Mouse (Mus musculus): ENCODE measurements around the gene Olfr43. TPM values are rescaled to one million over a fixed set of nuclear protein-coding genes. Genes with fewer than 3 reads are reported as not detected.

Olfr43 gene
- not detected in 2 replicates for total RNA-seq (2017)

DNA sequence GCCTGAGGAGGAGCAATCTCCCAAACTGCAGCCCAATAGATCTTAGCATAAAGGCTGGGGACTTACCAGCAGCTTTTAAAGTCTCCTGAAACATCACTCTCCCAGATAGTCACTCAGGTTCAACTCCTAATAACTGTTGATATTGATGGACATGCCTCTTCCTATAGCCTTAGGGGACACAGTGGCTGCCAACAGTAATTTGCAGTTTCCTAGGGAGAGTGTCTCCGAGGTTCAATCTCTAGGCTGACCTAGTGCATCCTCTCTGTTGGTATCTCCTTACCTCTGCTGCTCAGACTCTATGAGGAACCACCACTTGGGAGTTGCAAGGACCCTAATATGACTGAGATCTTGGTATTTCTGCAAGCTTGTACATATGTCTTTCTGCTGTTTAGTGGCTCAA is at the start of gene Olfr43:
Olfr43 (minus strand) TSS at position 101 of the 400 bp plus-strand sequence.
- no peak for ATAC-seq (ENCODE audit: extremely low read depth, insufficient number of reproducible peaks, low FRiP score, poor library complexity, severe bottlenecking)

GRCm38 (mm10) chr11:74259508-74259907 is 48.3 kb upstream of the Olfr43 start, which contains the start of gene Olfr406:
Gene Olfr406, plus strand, starts transcription at chr11:74259808.
- no peak for ATAC-seq (ENCODE audit: extremely low read depth, insufficient number of reproducible peaks, low FRiP score, poor library complexity, severe bottlenecking)

GRCm38 (mm10) chr11:74241201-74241600 is 30.0 kb upstream of the Olfr43 start:
- ATAC-seq (ENCODE audit: extremely low read depth, insufficient number of reproducible peaks, low FRiP score, poor library complexity, severe bottlenecking), result no peak

GRCm38 (mm10) chr11:74185949-74186348 is 25.2 kb downstream of the Olfr43 start, which contains the start of gene Olfr403:
Gene Olfr403, plus strand, starts transcription at chr11:74186249.
- ATAC-seq (ENCODE audit: extremely low read depth, insufficient number of reproducible peaks, low FRiP score, poor library complexity, severe bottlenecking), result no peak

GRCm38 (mm10) chr11:74183745-74184144 is 27.4 kb downstream of the Olfr43 start:
- no peak for ATAC-seq (ENCODE audit: extremely low read depth, insufficient number of reproducible peaks, low FRiP score, poor library complexity, severe bottlenecking)

DNA sequence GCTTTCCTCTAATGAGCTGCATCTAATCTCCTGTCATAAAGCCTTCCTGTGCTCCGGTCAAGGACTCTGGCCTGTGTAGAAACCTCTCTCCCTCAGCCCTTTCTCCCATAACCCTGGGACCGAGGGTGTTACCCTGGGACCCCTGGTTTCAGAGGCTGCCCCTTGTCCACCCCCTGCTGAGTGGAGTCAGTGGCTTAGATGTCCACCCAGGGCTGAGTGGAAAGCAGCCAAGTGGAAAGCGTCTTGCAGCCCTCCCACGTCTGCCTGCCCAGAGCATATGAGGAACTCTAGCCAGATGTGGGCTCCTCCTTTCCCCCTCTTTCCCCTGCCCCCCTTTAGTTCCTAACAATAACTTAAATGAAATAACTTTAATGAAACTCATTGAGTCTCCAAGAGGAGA is 28.0 kb downstream of the Olfr43 start:
- no peak for ATAC-seq (ENCODE audit: extremely low read depth, insufficient number of reproducible peaks, low FRiP score, poor library complexity, severe bottlenecking)

- ATAC-seq (ENCODE audit: extremely low read depth, insufficient number of reproducible peaks, low FRiP score, poor library complexity, severe bottlenecking), result no peak
Measured at GRCm38 (mm10) chr11:74168771-74169170, 42.4 kb downstream of the Olfr43 start.

Other genes starting within 250 kb of the Olfr43 start
- gene Olfr398, start 221.0 kb downstream of the Olfr43 start, total RNA-seq (2017), result not detected in 2 replicates
- gene Olfr139, start 154.8 kb downstream of the Olfr43 start, total RNA-seq (2017), result not detected in 2 replicates
- not detected in 2 replicates for gene Olfr399, start 154.8 kb downstream of the Olfr43 start, total RNA-seq (2017)
- gene Zfp616, start 141.4 kb downstream of the Olfr43 start, total RNA-seq (2017), result not detected in 2 replicates
- gene Olfr401, start 97.7 kb downstream of the Olfr43 start, total RNA-seq (2017), result not detected in 2 replicates
- gene Olfr402, start 57.9 kb downstream of the Olfr43 start, total RNA-seq (2017), result 0.12 TPM in 1 of 2 replicates, not detected in the other
- gene Olfr403, start 25.1 kb downstream of the Olfr43 start, total RNA-seq (2017), result not detected in 2 replicates
- gene Olfr406, start 48.4 kb upstream of the Olfr43 start, total RNA-seq (2017), result not detected in 2 replicates
- 0.70 TPM in 1 of 2 replicates, not detected in the other for gene Olfr59, start 72.4 kb upstream of the Olfr43 start, total RNA-seq (2017)
- gene Olfr410, start 126.7 kb upstream of the Olfr43 start, total RNA-seq (2017), result not detected in 2 replicates
- gene Olfr411, start 141.3 kb upstream of the Olfr43 start, total RNA-seq (2017), result not detected in 2 replicates
- gene Olfr412, start 150.7 kb upstream of the Olfr43 start, total RNA-seq (2017), result not detected in 2 replicates